ENCODE assay signal across 26 mouse cellular contexts in genomic region chr4:143334995-143335394, GRCm38 (mm10). TPM values are rescaled to one million over a fixed set of nuclear protein-coding genes. Genes with fewer than 3 reads are reported as not detected.
DNase-seq lines count a peak whose midpoint lies in the region; ATAC-seq and TF ChIP-seq lines count a peak whose summit lies in the region.
"Had no signal": no experiment of that assay in that cellular context is flagged by ENCODE, and none has a peak within 500 bp of the region (broad histone marks: within the 10 kb centered on the region; RNA-seq: fewer than 3 reads in every experiment).

No protein-coding gene starts in this region.

- no peak for TF ChIP-seq RAD21 in CH12.LX (IDR thresholded peaks at IDR 0.05; ENCODE audit: low read depth, low read length)

- H3K4me2 ChIP-seq in CH12.LX (ENCODE audit: insufficient read depth, low read depth, poor library complexity, severe bottlenecking): no peak overlapping the region
- 0 out of 2 replicates have a peak overlapping the region, but pooled peaks have one; percentile 13 for H3K4me2 ChIP-seq in heart, embryonic 14.5 days (ENCODE audit: low read length)
- H3K4me2 ChIP-seq: embryonic facial prominence, embryonic 12.5 days; forebrain, embryonic 12.5 days; hindbrain, embryonic 12.5 days had no signal

- H3K27ac ChIP-seq in heart, embryonic 10.5 days: no peak overlapping the region
- no peak overlapping the region for H3K27ac ChIP-seq in CH12.LX (ENCODE audit: insufficient read depth, low read depth)
- no peak overlapping the region for H3K27ac ChIP-seq in heart, embryonic 14.5 days (replicated peaks in 1 of 2; ENCODE audit: control insufficient read depth in 1 of 2, insufficient read depth in 1 of 2, low read depth in 2 of 2, low read length in 2 of 2)
- peak overlapping the region; percentile 21; the same call in 1 of the 2 replicates for H3K27ac ChIP-seq in olfactory bulb, adult 2 months (ENCODE audit: insufficient read depth, low read depth, low read length)
- H3K27ac ChIP-seq: embryonic facial prominence, embryonic 12.5 days; forebrain, embryonic 12.5 days; heart, adult 2 months; hindbrain, embryonic 12.5 days had no signal

- H3K9me3 ChIP-seq in heart, embryonic 10.5 days: no peaks in the 10 kb centered on the region
- H3K9me3 ChIP-seq in CH12.LX (replicated peaks; ENCODE audit: low read length): peaks cover 27% of the 10 kb centered on the region
- no peaks in the 10 kb centered on the region for H3K9me3 ChIP-seq in heart, embryonic 14.5 days (ENCODE audit: control insufficient read depth, low read length)
- H3K9me3 ChIP-seq: embryonic facial prominence, embryonic 12.5 days; forebrain, embryonic 12.5 days had no signal

- TF ChIP-seq EP300 in CH12.LX (IDR thresholded peaks at IDR 0.05; ENCODE audit: low read length): no peak

- TF ChIP-seq CTCF in CH12.LX (conservative IDR thresholded peaks at IDR 0.05 in 1 of 2, IDR thresholded peaks at IDR 0.05 in 1 of 2; ENCODE audit: low read depth in 2 of 2, low read length in 2 of 2): no peak
- no peak for TF ChIP-seq CTCF in olfactory bulb, adult 2 months (IDR thresholded peaks at IDR 0.05; ENCODE audit: insufficient read depth, low read depth, low read length)

- H3K9ac ChIP-seq in CH12.LX (ENCODE audit: insufficient read depth, low read depth): no peak overlapping the region
- H3K9ac ChIP-seq in heart, embryonic 14.5 days (ENCODE audit: low read length): no peak overlapping the region
- H3K9ac ChIP-seq: embryonic facial prominence, embryonic 12.5 days; forebrain, embryonic 12.5 days; hindbrain, embryonic 12.5 days had no signal

- WGBS in heart, embryonic 10.5 days: 60% methylated on average over 17 of the region's 17 CpGs
- WGBS in heart, embryonic 14.5 days: 47% methylated on average over 17 of the region's 17 CpGs
- 77% methylated on average over 17 of the region's 17 CpGs for WGBS in olfactory bulb, adult 2 months

- H3K27me3 ChIP-seq in heart, embryonic 10.5 days (ENCODE audit: insufficient read depth, poor library complexity, severe bottlenecking): no peaks in the 10 kb centered on the region
- H3K27me3 ChIP-seq in CH12.LX (replicated peaks): peaks cover 4% of the 10 kb centered on the region
- no peaks in the 10 kb centered on the region for H3K27me3 ChIP-seq in heart, embryonic 14.5 days (ENCODE audit: control insufficient read depth, insufficient read depth, low read length)
- H3K27me3 ChIP-seq: embryonic facial prominence, embryonic 12.5 days; forebrain, embryonic 12.5 days; hindbrain, embryonic 12.5 days had no signal

- no peak for ATAC-seq in heart, embryonic 14.5 days (ENCODE audit: insufficient number of reproducible peaks, insufficient read depth, low FRiP score, low read depth)
- ATAC-seq: forebrain, embryonic 16.5 days; hindbrain, embryonic 16.5 days; inflammation-experienced regulatory T-cells, adult 6 months; intestine, postnatal 0 days had no signal

- dilution Hi-C loops in CH12.LX (cut with MboI; ENCODE audit: extremely low pct_ligation_motif_present, extremely low pct_unique_long_range_greater_than_20kb, low sequenced_read_pairs): no loop called here

- no peak for TF ChIP-seq POLR2A in CH12.LX (IDR thresholded peaks at IDR 0.05; ENCODE audit: low read depth, low read length)
- no peak for TF ChIP-seq POLR2A in olfactory bulb, adult 2 months (IDR thresholded peaks at IDR 0.05; ENCODE audit: insufficient read depth, low read depth, low read length)

- H3K4me3 ChIP-seq in heart, embryonic 10.5 days: no peak overlapping the region
- no peak overlapping the region for H3K4me3 ChIP-seq in CH12.LX (replicated peaks in 1 of 3; ENCODE audit: low read depth in 2 of 3, low read length in 2 of 3, poor library complexity in 1 of 3)
- H3K4me3 ChIP-seq in heart, embryonic 14.5 days (ENCODE audit: control insufficient read depth in 1 of 2, insufficient read depth in 1 of 2, low read depth in 1 of 2, low read length in 2 of 2): no peak overlapping the region
- H3K4me3 ChIP-seq in olfactory bulb, adult 2 months (ENCODE audit: insufficient read depth, low read depth, low read length): no peak overlapping the region
- H3K4me3 ChIP-seq: embryonic facial prominence, embryonic 12.5 days; forebrain, embryonic 12.5 days; heart, adult 2 months; hindbrain, embryonic 12.5 days had no signal

- in situ Hi-C loops in CH12.LX (cut with MboI; ENCODE audit: low pct_ligation_motif_present, low pct_unique_long_range_greater_than_20kb, low sequenced_read_pairs): no loop called here

- H3K79me2 ChIP-seq in CH12.LX (replicated peaks; ENCODE audit: control insufficient read depth, extremely low read depth, insufficient read depth, poor library complexity, severe bottlenecking): no peaks in the 10 kb centered on the region

- no peaks in the 10 kb centered on the region for H3K36me3 ChIP-seq in heart, embryonic 10.5 days
- no peaks in the 10 kb centered on the region for H3K36me3 ChIP-seq in CH12.LX (replicated peaks in 1 of 2; ENCODE audit: control insufficient read depth in 1 of 2, insufficient read depth in 1 of 2, low read length in 1 of 2)
- no peaks in the 10 kb centered on the region for H3K36me3 ChIP-seq in heart, embryonic 14.5 days (ENCODE audit: control insufficient read depth, insufficient read depth, low read length)
- H3K36me3 ChIP-seq: embryonic facial prominence, embryonic 12.5 days; forebrain, embryonic 12.5 days; G1E; hindbrain, embryonic 12.5 days had no signal

- DNase-seq in heart, adult 18-20 months: peak; percentile 37 to 46
- DNase-seq in heart, embryonic 10.5 days (ENCODE audit: low spot score): no peak
- DNase-seq in CH12.LX (ENCODE audit: extremely low read depth) (peak; percentile 6), liver (no peak)
- no peak for DNase-seq in kidney, adult 18-20 months
- DNase-seq: adrenal gland, adult 8-10 months; adrenal gland, postnatal 36 days; cerebellum, adult 11 months; cerebellum, adult 9-10 months; cerebellum, postnatal 25 days; gastrocnemius, postnatal 36 days; kidney, adult 9 months had no signal

- H3K4me1 ChIP-seq in heart, embryonic 10.5 days: peaks cover 6% of the 10 kb centered on the region; the same call in 1 of the 2 replicates
- peaks cover 0 to 5% of the 10 kb centered on the region in 2 experiments; a peak in 2 of 4 replicates for H3K4me1 ChIP-seq in CH12.LX (ENCODE audit: control insufficient read depth in 1 of 2, insufficient read depth in 2 of 2)
- H3K4me1 ChIP-seq in heart, embryonic 14.5 days (ENCODE audit: control insufficient read depth in 2 of 2, insufficient read depth in 2 of 2, low read length in 2 of 2): peaks cover 0 to 2% of the 10 kb centered on the region in 2 experiments; a peak in 1 of 4 replicates
- peaks cover 5% of the 10 kb centered on the region; the same call in 1 of the 2 replicates for H3K4me1 ChIP-seq in olfactory bulb, adult 2 months (ENCODE audit: control insufficient read depth, insufficient read depth, low read length)
- H3K4me1 ChIP-seq: hindbrain, embryonic 12.5 days had no signal

TF ChIP-seq in CH12.LX, 34 proteins besides CTCF, POLR2A, EP300 and RAD21 (continues in another document):
- TF ChIP-seq MAZ (IDR thresholded peaks at IDR 0.05; ENCODE audit: low read depth, low read length) (no peak), JUND (conservative IDR thresholded peaks at IDR 0.05; ENCODE audit: low read depth, low read length) (no peak), MXI1 (IDR thresholded peaks at IDR 0.05; ENCODE audit: low read depth, low read length) (no peak), IRF4 (IDR thresholded peaks at IDR 0.05; ENCODE audit: low read depth, low read length) (no peak), ETS1 (conservative IDR thresholded peaks at IDR 0.05; ENCODE audit: low read depth, low read length) (no peak), MAX (IDR thresholded peaks at IDR 0.05; ENCODE audit: low read length) (no peak), USF1 (IDR thresholded peaks at IDR 0.05; ENCODE audit: low read depth, low read length) (no peak), UBTF (IDR thresholded peaks at IDR 0.05; ENCODE audit: low read depth, low read length) (no peak), BHLHE40 (IDR thresholded peaks at IDR 0.05; ENCODE audit: low read depth, low read length) (no peak), CHD1 (IDR thresholded peaks at IDR 0.05; ENCODE audit: low read depth, low read length) (no peak), ZMIZ1 (IDR thresholded peaks at IDR 0.05; ENCODE audit: low read depth, low read length) (no peak), NELFE (IDR thresholded peaks at IDR 0.05; ENCODE audit: low read depth, low read length) (no peak), MAFK (IDR thresholded peaks at IDR 0.05; ENCODE audit: insufficient replicate concordance, low read length) (no peak), HCFC1 (IDR thresholded peaks at IDR 0.05; ENCODE audit: low read depth, low read length) (no peak), SMC3 (IDR thresholded peaks at IDR 0.05; ENCODE audit: low read depth, low read length) (no peak), MYC (IDR thresholded peaks at IDR 0.05; ENCODE audit: low read depth, low read length) (no peak)

RNA-seq across cellular contexts. Expression of gene Lrrc38, which starts 14.6 kb away (rescaled TPM):
- not detected for total RNA-seq in heart, adult 18-20 months (2021)
- polyA plus RNA-seq in heart, embryonic 10.5 days (2016; fragmentation: Nextera tagmentation; extraction: Ambion mirVana): 0.14 TPM in 1 of 2 replicates, not detected in the other
- total RNA-seq in CH12.LX (2012; rRNA removed) (not detected in 2 replicates), CH12.LX (2014; rRNA removed) (not detected in 2 replicates)
- not detected in 2 replicates for polyA plus RNA-seq in CH12.LX (2012; ENCODE audit: insufficient read length, low read depth)
- polyA plus RNA-seq in heart, embryonic 14.5 days (2014; fragmentation: Nextera tagmentation; extraction: Ambion mirVana): 0.24 and 0.47 TPM in 2 replicates
- not detected in 2 replicates for polyA plus RNA-seq in olfactory bulb, adult 2 months (2012; ENCODE audit: insufficient read depth, insufficient read length, low replicate concordance, missing spikeins)
- total RNA-seq: G1E; heart, adult 2 months had no signal
- polyA plus RNA-seq: forebrain, embryonic 12.5 days; G1E; inflammation-experienced regulatory T-cells, adult 6 months; intestine, postnatal 0 days had no signal

RNA-seq across cellular contexts. Expression of gene Pdpn, which starts 35.6 kb away (rescaled TPM):
- total RNA-seq in heart, adult 18-20 months (2021): 1 to 10 TPM; 4.5 to 7.9 TPM
- 22.8 and 29.8 TPM in 2 replicates for polyA plus RNA-seq in heart, embryonic 10.5 days (2016; fragmentation: Nextera tagmentation; extraction: Ambion mirVana)
- not detected in 2 replicates for total RNA-seq in CH12.LX (2012; rRNA removed)
- not detected in 2 replicates for total RNA-seq in CH12.LX (2014; rRNA removed)
- polyA plus RNA-seq in CH12.LX (2012; ENCODE audit: insufficient read length, low read depth): not detected in 2 replicates
- 24.5 and 26.9 TPM in 2 replicates for polyA plus RNA-seq in heart, embryonic 14.5 days (2014; fragmentation: Nextera tagmentation; extraction: Ambion mirVana)
- not detected in 2 replicates for polyA plus RNA-seq in olfactory bulb, adult 2 months (2012; ENCODE audit: insufficient read depth, insufficient read length, low replicate concordance, missing spikeins)
- polyA plus RNA-seq: G1E had no signal

RNA-seq across cellular contexts. Expression of gene Pramel1, which starts 59.2 kb away (rescaled TPM):
- total RNA-seq in heart, adult 18-20 months (2021): not detected
- polyA plus RNA-seq in heart, embryonic 10.5 days (2016; fragmentation: Nextera tagmentation; extraction: Ambion mirVana): not detected in 2 replicates
- total RNA-seq in CH12.LX (2012; rRNA removed): not detected in 2 replicates
- total RNA-seq in CH12.LX (2014; rRNA removed): not detected in 2 replicates
- polyA plus RNA-seq in CH12.LX (2012; ENCODE audit: insufficient read length, low read depth): not detected in 2 replicates
- not detected in 2 replicates for polyA plus RNA-seq in heart, embryonic 14.5 days (2014; fragmentation: Nextera tagmentation; extraction: Ambion mirVana)
- not detected in 2 replicates for polyA plus RNA-seq in olfactory bulb, adult 2 months (2012; ENCODE audit: insufficient read depth, insufficient read length, low replicate concordance, missing spikeins)
- total RNA-seq: adrenal gland, adult 8-10 months; adrenal gland, postnatal 36 days; G1E; gastrocnemius, adult 18-20 months; gastrocnemius, postnatal 36 days; heart, adult 2 months; heart, postnatal 36 days had no signal
- polyA plus RNA-seq: brain, embryonic 14.5 days; embryonic facial prominence, embryonic 12.5 days; forebrain, embryonic 12.5 days; forebrain, embryonic 16.5 days; G1E; heart, adult 2 months; hindbrain, embryonic 12.5 days; hindbrain, embryonic 16.5 days; inflammation-experienced regulatory T-cells, adult 6 months; intestine, postnatal 0 days had no signal

Comparison
In these comparisons a context has a peak if more than half of its experiments do, and no peak if none do; other contexts are left out.
1. DNase-seq: peak in heart, adult 18-20 months (2 of 2) and CH12.LX (single experiment); none in heart, embryonic 10.5 days (single experiment), liver (single experiment) and kidney, adult 18-20 months (single experiment).
2. RNA of gene Pdpn, which starts 35.6 kb away (polyA plus RNA-seq): 22.8 to 29.8 TPM in heart, embryonic 10.5 days and 24.5 to 26.9 TPM in heart, embryonic 14.5 days; not detected in CH12.LX and not detected in olfactory bulb, adult 2 months; every median in the first group is over 10 times any median in the second.